9 mouse cellular contexts compared by ENCODE assay signal in the genomic region with DNA sequence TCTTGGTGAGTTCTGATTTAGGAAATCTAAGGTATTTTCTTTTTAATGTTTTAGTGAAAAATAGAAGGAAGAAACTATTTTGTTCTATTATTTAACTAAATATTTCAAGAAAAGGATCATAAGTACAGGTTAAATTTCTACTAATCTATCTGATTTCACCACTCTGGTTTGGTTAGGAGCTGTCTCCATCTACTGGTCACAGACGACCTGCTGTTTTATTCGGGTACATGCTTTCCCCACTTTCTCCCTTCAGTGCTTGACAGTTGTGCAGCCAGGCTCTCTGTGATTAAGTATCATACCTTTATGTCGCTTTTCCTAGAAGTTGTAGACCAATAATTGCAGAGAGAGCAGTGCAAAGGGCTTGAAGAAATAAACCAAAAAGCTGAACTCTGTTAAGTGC. TPM values are rescaled to one million over a fixed set of nuclear protein-coding genes. Genes with fewer than 3 reads are reported as not detected.
DNase-seq lines count a peak whose midpoint lies in the region; ATAC-seq and TF ChIP-seq lines count a peak whose summit lies in the region.
"Had no signal": no experiment of that assay in that cellular context is flagged by ENCODE, and none has a peak within 500 bp of the region (broad histone marks: within the 10 kb centered on the region; RNA-seq: fewer than 3 reads in every experiment).

No protein-coding gene starts in this region.

- POLR2A ChIA-PET in Patski (lab: Charles Lee): interaction anchor here (0.7 kb wide), 1 partner anchor 52 kb away, joined by 3 read pairs; no protein-coding TSS in a partner anchor

- H3K27ac ChIP-seq in hindbrain, postnatal 0 days: no peak overlapping the region
- no peak overlapping the region for H3K27ac ChIP-seq in hindbrain, embryonic 13.5 days
- no peak overlapping the region for H3K27ac ChIP-seq in midbrain, embryonic 10.5 days (replicated peaks)
- H3K27ac ChIP-seq: embryonic facial prominence, embryonic 13.5 days had no signal

- in situ Hi-C loops in Patski (cut with MboI; ENCODE audit: low pct_unique_long_range_greater_than_20kb): no loop called here

- H3K4me1 ChIP-seq in hindbrain, postnatal 0 days (ENCODE audit: insufficient read depth, low read length): peaks cover 5% of the 10 kb centered on the region
- H3K4me1 ChIP-seq in hindbrain, embryonic 13.5 days (replicated peaks): peaks cover 16% of the 10 kb centered on the region
- H3K4me1 ChIP-seq in midbrain, embryonic 10.5 days: peaks cover 18% of the 10 kb centered on the region

- no peak overlapping the region for H3K4me3 ChIP-seq in hindbrain, postnatal 0 days (ENCODE audit: low read length)
- no peak overlapping the region for H3K4me3 ChIP-seq in hindbrain, embryonic 13.5 days
- no peak overlapping the region for H3K4me3 ChIP-seq in midbrain, embryonic 10.5 days
- H3K4me3 ChIP-seq: embryonic facial prominence, embryonic 13.5 days had no signal

- ATAC-seq in hindbrain, postnatal 0 days: no peak
- ATAC-seq in hindbrain, embryonic 13.5 days (ENCODE audit: low FRiP score): no peak
- ATAC-seq in Patski: no peak

- TF ChIP-seq CTCF in hindbrain, postnatal 0 days (IDR thresholded peaks at IDR 0.05; ENCODE audit: low read depth): peak; percentile 80
- peak; percentile 76 for TF ChIP-seq CTCF in Patski (IDR thresholded peaks at IDR 0.05)

- H3K27me3 ChIP-seq in hindbrain, postnatal 0 days (ENCODE audit: insufficient read depth, low read length): no peaks in the 10 kb centered on the region
- no peaks in the 10 kb centered on the region for H3K27me3 ChIP-seq in hindbrain, embryonic 13.5 days
- no peaks in the 10 kb centered on the region for H3K27me3 ChIP-seq in Patski
- no peaks in the 10 kb centered on the region for H3K27me3 ChIP-seq in midbrain, embryonic 10.5 days (ENCODE audit: low read depth, poor library complexity, severe bottlenecking)
- H3K27me3 ChIP-seq: embryonic facial prominence, embryonic 13.5 days had no signal

- H3K36me3 ChIP-seq in hindbrain, postnatal 0 days (ENCODE audit: insufficient read depth, low read length): no peaks in the 10 kb centered on the region
- no peaks in the 10 kb centered on the region for H3K36me3 ChIP-seq in hindbrain, embryonic 13.5 days
- peaks cover 4% of the 10 kb centered on the region; the same call in 1 of the 2 replicates for H3K36me3 ChIP-seq in midbrain, embryonic 10.5 days
- H3K36me3 ChIP-seq: embryonic facial prominence, embryonic 13.5 days had no signal

- CTCF ChIA-PET in Patski (lab: Charles Lee): interaction anchor here (1.0 to 2.4 kb wide), 2 partner anchors 29 to 56 kb away, joined by 3 to 12 read pairs; no protein-coding TSS in a partner anchor

- WGBS in hindbrain, postnatal 0 days: 21% methylated on average over 3 of the region's 3 CpGs
- WGBS in hindbrain, embryonic 13.5 days: 37% methylated on average over 3 of the region's 3 CpGs
- 43% methylated on average over 3 of the region's 3 CpGs for WGBS in midbrain, embryonic 10.5 days

- no peak overlapping the region for H3K9ac ChIP-seq in hindbrain, postnatal 0 days (replicated peaks; ENCODE audit: low read length)
- H3K9ac ChIP-seq in hindbrain, embryonic 13.5 days: no peak overlapping the region
- H3K9ac ChIP-seq: embryonic facial prominence, embryonic 13.5 days had no signal

- no peaks in the 10 kb centered on the region for H3K9me3 ChIP-seq in hindbrain, postnatal 0 days (ENCODE audit: low read length)
- no peaks in the 10 kb centered on the region for H3K9me3 ChIP-seq in hindbrain, embryonic 13.5 days
- H3K9me3 ChIP-seq in midbrain, embryonic 10.5 days (replicated peaks): no peaks in the 10 kb centered on the region
- H3K9me3 ChIP-seq: embryonic facial prominence, embryonic 13.5 days had no signal

- DNase-seq in hindbrain, postnatal 0 days (ENCODE audit: low spot score): peak; percentile 71
- DNase-seq in CD4-positive helper T cell, adult 2 months (ENCODE audit: low read depth, low spot score): peak; percentile 50
- no peak for DNase-seq in Patski (ENCODE audit: low read depth, low spot score)
- peak; percentile 23 for DNase-seq in fibroblast of lung, adult 2 months (ENCODE audit: low read depth)
- DNase-seq in lung, adult 18-20 months: peak; percentile 21 to 43
- DNase-seq in thymus, postnatal 36 days: peak; percentile 19 to 21
- no peak for DNase-seq in midbrain, embryonic 10.5 days (ENCODE audit: low spot score)

- no peak overlapping the region for H3K4me2 ChIP-seq in hindbrain, postnatal 0 days (ENCODE audit: low read depth, low read length)
- no peak overlapping the region for H3K4me2 ChIP-seq in hindbrain, embryonic 13.5 days
- H3K4me2 ChIP-seq: embryonic facial prominence, embryonic 13.5 days had no signal

RNA-seq across cellular contexts. Expression of a gene that starts 51.5 kb away (rescaled TPM):
- 56.8 and 57.5 TPM in 2 replicates for total RNA-seq in hindbrain, postnatal 0 days (2014; rRNA removed)
- 19.6 and 23.1 TPM in 2 replicates for polyA plus RNA-seq in hindbrain, postnatal 0 days (2015; fragmentation: Nextera tagmentation; extraction: Ambion mirVana)
- 18.0 and 18.2 TPM in 2 replicates for polyA plus RNA-seq in hindbrain, embryonic 13.5 days (2015; fragmentation: Nextera tagmentation; extraction: Ambion mirVana)
- polyA plus RNA-seq in Patski (2021): 30.8 TPM
- 12.5 and 13.7 TPM in 2 replicates for polyA plus RNA-seq in midbrain, embryonic 10.5 days (2016; fragmentation: Nextera tagmentation; extraction: Ambion mirVana)

Comparison
In these comparisons a context has a peak if more than half of its experiments do, and no peak if none do; other contexts are left out.
1. DNase-seq: peak in hindbrain, postnatal 0 days (single experiment), CD4-positive helper T cell, adult 2 months (single experiment), fibroblast of lung, adult 2 months (single experiment), lung, adult 18-20 months (2 of 2) and thymus, postnatal 36 days (2 of 2); none in Patski (single experiment) and midbrain, embryonic 10.5 days (single experiment).